Mouse (Mus musculus) mouse embryonic stem cell (cell line): ENCODE measurements at regions not wholly inside any gene's neighbourhood (a gene's known extent, or its start where the extent isn't known, plus 50 kb on each side); places are given as distances from the start of the nearest gene placed in this dataset.

Experiments
- in situ Hi-C, 2 experiments: fragments of 300-500 bp; cut with MboI; formaldehyde crosslinking; loops; 1 replicate in 1 of 2; 3 replicates in 1 of 2; pipeline ENCODE4 v1.14.3; 2019 to 2020; ENCODE audit warnings: low sequenced_read_pairs in 2 of 2, low pct_unique_long_range_greater_than_20kb in 1 of 2, mixed read lengths in 1 of 2; ENCODE audit not compliant: unreplicated experiment in 1 of 2

- in situ Hi-C loops: no loop called here
Measured at GRCm38 (mm10) chr4:8988345-8988733, 749.5 kb upstream of the Car8 start.

GRCm38 (mm10) chr4:8987544-8988344 is 748.9 kb upstream of the Car8 start:
- in situ Hi-C loops: no loop called here

GRCm38 (mm10) chr4:8986394-8987091 is 747.7 kb upstream of the Car8 start:
- in situ Hi-C loops: no loop called here

GRCm38 (mm10) chr4:8984059-8984606 is 745.3 kb upstream of the Car8 start:
- in situ Hi-C loops: no loop called here

GRCm38 (mm10) chr4:8978949-8979348 is 740.1 kb upstream of the Car8 start:
- in situ Hi-C loops: no loop called here

- in situ Hi-C loops: no loop called here
Measured at GRCm38 (mm10) chr4:8969951-8970455, 731.2 kb upstream of the Car8 start.

GRCm38 (mm10) chr4:8968741-8969140 is 729.9 kb upstream of the Car8 start:
- in situ Hi-C loops: no loop called here

- in situ Hi-C loops: no loop called here
Measured at GRCm38 (mm10) chr4:8967986-8968385, 729.1 kb upstream of the Car8 start.

GRCm38 (mm10) chr4:8965563-8965962 is 726.7 kb upstream of the Car8 start:
- in situ Hi-C loops: no loop called here

GRCm38 (mm10) chr4:8962959-8963572 is 724.2 kb upstream of the Car8 start:
- in situ Hi-C loops: no loop called here

GRCm38 (mm10) chr4:8961851-8962250 is 723.0 kb upstream of the Car8 start:
- in situ Hi-C loops: no loop called here

- in situ Hi-C loops: no loop called here
Measured at GRCm38 (mm10) chr4:8957771-8958170, 718.9 kb upstream of the Car8 start.

GRCm38 (mm10) chr4:8957023-8957343 is 718.1 kb upstream of the Car8 start:
- in situ Hi-C loops: no loop called here

- in situ Hi-C loops: no loop called here
Measured at GRCm38 (mm10) chr4:8956312-8957022, 717.6 kb upstream of the Car8 start.

GRCm38 (mm10) chr4:8955306-8955705 is 716.5 kb upstream of the Car8 start:
- in situ Hi-C loops: no loop called here

GRCm38 (mm10) chr4:8954356-8954914 is 715.6 kb upstream of the Car8 start:
- in situ Hi-C loops: no loop called here

- in situ Hi-C loops: no loop called here
Measured at GRCm38 (mm10) chr4:8953181-8953580, 714.3 kb upstream of the Car8 start.

- in situ Hi-C loops: no loop called here
Measured at GRCm38 (mm10) chr4:8949951-8950350, 711.1 kb upstream of the Car8 start.
